Mouse (Mus musculus) spleen, postnatal 4 days (tissue): ENCODE measurements at regions not wholly inside any gene's neighbourhood (a gene's known extent, or its start where the extent isn't known, plus 50 kb on each side); places are given as distances from the start of the nearest gene placed in this dataset.

Experiments
- DNase-seq, 2 experiments: peaks; one replicate each; pipeline ENCODE4 v3.0.0; 2022; ENCODE audit warnings: low spot score in 2 of 2

DNA sequence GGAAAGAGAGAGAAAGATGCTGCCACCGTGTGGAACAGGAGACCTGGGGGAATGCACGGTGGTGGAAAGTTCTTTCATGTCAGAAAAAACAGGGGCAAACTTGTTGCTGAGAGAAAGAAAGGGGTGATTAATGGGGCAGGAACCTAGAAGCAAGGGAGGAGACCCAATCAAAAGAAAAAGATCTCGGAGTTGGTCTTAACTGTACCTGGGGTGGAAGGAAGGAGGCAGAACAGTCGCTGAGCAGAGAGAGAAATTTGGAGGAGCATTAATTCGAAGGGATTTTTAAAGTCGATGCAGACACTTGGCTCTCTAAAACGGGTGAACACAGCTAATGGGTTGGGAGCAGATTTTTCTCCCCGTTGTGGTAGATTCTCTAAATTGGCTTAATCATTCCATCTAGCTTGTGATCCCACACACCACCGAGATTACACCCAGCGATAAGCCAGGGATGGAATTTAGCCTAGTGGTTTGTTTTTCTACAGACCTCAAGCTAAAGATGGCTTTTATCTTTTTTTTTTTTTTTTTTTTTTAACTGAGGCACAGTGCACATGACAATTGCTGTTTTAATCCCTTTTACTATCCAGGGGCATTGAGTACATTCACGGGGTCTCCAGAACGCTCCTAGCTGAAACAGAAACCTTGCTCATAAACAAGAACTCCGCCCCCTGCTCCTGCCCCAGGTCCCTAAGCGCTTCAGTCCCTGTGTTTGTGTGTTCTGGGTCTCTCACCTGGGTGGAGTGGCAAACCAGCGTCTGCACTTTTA is 73.1 kb upstream of the Cpm start:
- DNase-seq: no peak

DNA sequence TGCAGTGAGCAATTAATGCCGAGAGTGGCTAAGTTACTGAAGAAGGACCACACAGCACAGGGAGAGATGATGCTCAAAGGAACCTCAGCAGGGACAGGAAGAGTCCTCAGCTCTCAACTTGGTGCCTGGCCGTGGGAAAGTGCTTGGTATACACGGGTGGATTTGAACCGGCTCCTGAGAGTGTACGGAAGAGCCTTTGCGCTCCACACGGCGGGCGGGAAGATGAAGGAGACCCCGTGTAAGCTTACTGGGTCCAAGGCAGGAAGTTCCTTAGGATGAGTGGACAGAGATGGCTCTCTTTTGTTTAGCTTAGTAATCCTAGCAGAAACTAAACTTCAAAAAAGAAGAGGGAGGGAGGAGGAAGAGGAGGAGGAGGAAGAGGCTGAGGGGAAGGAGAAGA is 73.8 kb upstream of the Cpm start:
- DNase-seq: no peak

DNA sequence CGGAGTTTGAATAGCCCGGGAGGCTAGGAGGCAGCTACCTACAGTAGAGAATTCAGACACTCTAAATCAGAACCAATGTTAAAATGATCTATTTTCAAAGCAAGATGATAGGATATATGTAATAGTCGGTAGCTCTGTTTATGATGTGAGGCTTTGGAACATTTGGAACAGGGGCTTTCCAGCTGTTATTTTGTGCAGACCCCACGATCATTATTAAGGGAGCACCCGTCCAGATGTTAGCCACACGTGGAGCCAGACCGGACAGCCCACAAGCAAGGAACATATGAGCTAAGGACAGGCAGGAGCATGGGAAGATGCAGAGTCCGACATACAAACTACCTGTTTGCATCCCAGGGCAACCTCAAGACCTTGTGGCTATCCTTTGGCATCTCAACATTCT is 74.3 kb upstream of the Cpm start:
- DNase-seq: no peak

DNA sequence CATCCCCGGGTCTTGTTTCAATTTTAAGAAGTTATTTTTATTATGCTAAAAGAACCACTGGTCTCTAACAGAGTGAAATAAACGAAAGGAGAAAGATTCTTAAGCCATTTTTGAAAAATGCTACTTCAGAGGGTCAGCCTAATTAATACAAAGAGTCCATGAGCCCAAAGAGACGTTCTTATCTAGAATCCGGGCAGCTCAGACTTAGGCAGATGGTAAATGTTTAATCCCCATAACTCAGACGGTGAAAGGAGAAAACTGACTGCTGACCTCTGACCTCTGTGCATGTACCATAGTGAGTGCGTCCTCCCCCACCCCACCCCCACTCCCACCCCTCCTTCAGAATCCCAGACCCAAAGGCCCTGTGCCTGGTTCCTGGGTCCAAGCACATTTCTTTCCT is 74.8 kb upstream of the Cpm start:
- DNase-seq: no peak

DNA sequence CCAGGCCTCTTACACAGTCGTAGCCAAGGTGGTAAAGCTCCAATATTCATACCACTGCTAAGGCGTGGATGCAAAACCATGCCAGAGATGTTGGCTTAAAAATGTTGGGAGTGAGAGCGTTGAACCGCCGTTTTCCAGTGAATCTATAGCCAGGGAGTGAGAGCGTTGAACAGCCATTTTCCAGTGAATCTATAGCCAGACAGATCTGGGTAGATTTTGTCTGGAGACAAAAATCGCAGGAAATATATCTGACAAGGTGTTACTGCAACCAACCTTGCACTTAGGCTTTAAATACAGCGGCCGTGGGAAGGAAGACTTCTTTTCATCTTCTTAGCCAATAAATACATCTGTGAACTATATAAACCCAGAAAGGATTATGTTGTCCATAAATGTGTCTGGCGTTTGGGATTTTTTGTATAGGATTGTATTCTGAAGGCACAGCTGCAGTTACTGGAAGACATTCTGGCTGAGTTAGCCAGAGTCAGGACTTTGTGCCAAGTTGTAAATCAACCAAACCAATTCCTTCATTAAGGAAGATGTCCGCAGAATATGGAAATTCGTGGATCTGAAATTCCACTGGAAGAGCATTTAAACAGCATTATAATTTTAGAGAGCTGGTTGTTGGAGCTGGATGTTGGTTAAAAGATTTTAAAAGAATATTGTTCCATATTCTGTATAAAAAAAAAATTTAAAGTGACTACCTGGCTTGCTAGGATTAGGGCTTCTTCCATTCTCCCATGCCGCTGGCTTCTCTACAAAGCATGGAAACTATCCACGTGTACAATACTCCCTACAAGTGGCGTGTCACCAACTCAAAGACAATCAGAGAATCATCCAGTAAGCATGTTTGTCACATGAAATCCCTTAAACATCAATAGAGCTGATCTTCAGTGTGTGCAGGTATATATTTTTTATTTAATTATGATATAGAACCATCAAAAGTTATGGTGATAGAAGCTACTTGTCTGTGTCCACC is 75.8 kb upstream of the Cpm start:
- no peak for DNase-seq

DNA sequence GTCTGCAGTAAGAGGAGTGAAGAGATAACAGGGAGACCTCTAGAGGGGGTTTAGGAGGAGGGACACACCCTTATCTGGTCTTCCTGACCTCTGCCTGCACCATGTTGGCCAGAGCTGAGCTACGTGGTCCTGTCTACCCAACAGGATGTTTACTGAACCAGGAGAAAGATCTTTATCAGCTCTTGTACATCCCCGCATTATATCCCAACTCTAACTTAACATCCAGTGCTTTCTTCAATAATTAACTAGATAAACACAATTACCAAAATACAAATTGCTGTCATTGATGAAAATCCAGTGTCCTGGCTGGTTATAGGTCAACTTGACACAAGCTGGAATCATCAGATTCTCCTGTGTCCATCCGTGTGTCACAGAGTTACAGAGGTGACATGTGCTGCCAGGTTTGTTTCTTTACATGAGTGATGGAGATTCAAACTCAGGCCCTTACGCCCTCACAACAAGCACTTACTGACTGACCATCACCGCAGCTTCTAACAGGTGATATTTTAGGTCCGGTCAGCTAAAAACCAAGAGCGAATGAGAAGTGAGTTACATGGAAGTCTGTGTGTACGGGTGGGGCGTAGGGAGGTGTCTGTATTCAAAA is 77.1 kb upstream of the Cpm start:
- DNase-seq: no peak

DNA sequence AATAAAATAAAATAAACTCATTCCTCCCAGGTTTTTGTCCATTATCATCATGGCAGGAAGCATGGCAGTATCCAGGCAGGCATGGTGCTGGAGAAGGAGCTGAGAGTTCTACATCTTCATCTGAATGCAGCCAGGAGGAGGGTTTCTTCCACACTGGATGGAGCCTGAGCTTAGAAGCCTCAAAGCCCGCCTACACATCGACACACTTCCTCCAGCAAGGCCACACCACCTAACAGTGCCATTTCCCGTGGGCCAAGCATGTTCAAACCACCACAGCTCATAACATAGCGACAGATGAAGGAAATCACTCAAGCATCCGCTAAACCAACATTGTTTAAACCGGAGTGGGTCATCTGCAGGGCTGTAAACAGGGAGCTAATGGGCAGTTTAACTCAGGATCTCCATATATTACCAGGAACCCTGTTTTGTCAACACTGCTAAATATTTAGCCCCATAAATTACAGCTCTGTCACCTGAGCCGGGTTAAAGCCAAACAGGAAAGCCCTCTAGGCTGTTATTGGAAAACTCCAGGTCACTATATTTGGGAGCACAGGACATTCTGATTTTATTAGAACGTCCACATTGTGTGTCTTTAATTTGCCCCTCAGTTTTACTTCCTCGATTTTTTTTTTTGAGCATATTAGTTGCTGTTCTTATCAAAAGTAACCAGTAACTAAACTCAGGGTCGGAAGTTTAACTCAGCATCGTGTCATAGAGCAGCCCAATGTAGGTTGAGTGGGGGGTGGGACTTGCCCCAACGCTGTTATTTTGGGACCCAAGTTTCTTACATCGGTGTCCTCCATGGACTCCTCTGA is 77.9 kb upstream of the Cpm start:
- DNase-seq: no peak

DNA sequence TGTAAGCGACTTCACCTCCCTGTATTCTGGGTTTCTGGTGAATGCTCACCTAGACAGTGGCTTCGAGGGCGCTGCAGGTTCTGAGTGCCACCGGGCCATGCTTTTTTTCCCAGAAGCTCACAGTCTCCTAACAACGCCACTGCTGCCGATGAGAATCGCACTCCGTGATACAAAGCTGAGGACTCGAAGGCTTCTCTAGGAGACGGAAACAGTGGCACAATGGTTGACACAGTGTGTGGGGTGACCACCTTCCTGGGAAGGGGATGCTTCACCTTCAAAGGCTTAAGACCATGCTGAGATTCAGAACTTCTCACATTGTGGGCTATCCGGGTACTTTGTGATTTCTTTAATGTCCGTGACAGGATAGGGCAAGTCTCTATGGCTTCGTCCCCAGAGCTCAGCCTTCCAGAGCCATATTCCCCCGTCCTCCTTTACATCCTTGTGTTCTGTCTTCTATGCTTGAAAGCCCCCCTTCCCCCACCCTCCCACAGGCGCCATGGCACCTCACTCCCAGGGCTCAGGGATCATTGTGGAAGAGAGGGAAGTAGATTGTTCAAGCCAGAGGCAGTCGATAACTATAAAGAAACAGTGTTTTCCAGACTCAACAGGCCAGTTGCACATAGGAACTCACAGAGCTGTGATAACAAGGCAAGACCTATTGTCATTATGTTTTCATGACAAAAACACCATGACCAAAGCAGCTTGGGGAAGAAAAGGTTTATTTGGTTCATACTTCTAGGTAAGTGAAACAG is 79.3 kb upstream of the Cpm start:
- DNase-seq: no peak

DNA sequence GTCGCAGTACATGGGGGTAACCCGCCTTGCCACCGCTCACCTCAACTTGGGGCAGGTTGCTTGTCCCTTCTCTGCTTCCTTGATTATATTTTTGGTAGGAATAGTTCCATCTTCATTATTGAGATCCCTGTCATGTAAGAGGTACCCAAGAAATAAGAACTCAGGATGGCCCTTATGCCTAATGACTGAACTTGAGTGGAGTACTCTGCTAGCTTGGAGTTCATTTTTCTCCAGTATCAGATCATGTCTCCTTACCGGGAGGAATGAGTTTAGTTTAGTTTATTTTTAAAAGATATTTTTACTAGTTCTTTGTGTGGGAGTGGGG is 79.8 kb upstream of the Cpm start:
- DNase-seq: no peak

DNA sequence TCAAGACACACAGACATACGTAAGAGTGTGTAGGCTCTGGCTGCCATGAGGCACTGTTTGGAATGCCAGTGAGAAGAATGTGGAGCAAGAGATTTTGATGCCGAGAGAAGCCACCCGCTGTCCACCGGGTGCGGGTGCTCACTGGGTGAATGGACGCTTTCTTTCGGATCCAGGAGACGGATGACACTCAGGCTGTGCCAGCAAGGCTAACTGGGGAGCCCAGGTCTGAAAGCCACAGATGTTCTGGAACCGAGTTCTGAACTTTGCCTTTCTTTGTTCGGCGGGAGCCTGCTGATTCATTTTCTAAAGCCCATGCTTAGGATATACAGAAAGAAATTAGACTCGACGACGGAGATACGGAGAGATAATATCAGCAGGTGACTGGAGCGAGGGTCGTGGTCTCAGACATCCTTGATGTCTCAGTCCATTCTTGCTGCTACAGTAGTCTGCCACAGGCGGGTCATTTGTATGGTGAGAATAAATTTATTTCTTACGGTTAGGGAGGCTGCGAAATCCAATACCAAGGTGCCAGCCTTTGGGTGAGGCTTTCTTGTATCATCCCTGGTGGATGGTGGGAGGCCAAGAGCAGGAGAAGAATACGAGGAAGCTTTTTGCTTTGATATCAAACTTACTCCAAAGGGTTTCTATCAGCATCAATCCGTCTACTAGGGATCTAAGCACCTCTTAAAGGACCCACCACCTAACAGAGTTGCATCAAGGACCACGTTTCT is 80.4 kb upstream of the Cpm start:
- no peak for DNase-seq

DNA sequence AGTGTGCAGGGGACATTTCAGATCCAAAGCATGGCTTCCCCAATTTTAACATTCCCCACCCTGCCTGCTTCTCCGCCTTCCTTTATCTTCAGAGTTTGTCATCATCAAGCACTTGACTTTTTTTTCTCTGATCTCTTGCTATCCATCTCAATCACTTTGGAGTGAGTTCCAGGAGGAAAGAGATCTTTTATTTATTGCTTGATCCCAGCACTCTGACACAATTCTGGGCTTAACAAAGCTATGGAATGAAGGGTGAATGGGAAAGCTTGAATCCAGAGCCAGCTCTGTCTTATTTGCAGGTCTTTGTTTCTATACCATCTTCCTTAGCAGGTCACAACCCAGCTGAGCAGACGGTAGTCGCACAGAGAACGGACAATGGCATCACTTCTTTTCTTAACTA is 81.0 kb upstream of the Cpm start:
- no peak for DNase-seq

DNA sequence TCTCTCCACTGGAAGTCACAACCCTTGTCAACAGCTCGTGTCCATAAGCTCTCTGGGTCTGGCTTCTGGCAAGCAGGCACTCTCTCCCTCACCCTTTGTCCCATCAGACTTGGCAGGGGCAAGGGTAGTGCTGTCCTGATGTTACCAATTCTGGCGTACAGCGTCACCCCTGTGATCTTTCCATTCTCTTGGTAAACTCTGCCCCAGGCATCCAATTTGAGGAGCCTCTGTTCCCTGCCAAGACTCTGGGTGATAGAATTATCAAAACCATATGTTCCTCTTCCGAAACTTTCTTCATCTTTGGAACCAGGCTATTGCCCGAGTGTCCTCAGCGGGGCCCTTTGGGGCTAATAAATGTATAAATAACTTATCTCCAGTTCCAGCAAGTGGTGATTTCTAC is 82.0 kb upstream of the Cpm start:
- no peak for DNase-seq

DNA sequence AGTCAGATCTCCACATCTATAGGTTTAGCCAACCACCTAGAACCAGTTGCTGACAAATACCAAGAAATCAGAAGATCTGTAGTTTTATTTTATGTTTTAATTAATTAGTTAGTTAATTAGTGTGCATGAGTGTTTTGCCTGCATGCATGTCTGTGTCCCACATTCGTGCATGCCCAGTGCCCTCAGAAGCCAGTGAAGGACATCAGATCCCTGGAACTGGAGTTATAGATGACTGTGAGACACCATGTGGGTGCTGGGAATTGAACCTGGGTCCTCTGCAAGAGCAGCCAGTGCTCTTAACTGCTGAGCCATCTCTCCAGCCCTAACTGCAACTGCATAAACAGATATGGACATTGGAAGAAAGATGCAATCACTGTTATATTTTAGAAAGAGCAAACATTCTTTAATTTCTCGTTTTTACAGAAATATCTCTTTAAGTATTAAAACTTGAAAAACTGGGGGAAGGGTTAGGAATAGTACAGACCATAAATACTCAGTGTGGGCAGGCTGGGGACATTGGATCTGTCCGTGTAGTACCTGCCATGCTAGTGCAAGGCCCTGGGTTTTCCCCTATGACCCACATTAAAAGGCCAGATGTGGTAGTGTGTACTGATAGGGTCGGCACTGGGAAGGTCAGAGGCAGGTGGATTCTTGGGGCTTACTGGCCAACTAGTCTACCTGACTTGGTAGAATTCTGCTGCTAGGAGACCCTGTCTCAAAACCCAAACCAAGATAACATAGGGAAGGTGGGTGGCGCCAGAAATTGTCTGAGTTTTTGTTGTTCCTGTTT is 83.3 kb upstream of the Cpm start:
- DNase-seq: no peak

DNA sequence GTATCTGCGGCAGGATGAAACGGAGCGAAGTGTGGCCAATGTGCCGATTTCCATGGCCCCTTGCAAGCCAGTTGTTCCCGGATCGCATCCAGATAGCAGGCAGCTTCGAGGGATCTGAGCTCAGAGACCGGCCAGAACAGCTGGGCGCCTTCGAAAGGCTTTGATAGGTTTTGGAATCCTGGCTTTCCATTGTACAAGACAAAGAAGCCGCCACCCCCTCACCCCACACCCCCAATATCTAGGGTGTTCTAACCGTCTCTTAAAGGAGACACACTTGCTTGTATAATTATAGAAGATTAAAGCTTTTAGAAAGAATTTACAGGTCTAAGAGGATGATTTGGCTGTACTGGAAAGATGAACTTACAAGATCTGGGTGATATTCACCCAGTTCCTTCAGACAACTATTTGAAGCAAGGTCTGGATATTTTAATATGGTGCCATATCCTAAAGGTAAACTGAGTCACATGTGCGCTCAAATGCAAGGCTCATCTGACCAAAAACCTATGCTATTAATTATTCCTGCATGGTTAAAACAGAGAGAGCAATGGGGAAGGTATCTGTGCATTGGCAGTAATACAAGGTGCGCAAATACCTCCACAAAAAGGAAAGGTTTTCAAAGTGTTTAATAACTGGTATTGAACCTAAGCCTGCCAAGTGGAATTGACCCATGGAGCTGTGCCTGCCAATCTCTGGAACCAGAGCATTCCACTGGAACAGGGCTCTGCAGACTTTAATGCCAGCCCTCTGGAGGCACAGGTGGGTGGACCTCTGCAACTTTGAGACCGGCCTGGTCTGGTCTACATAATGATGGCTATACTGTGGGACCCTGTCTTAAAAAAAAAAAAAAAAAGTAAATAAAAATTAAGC is 84.4 kb upstream of the Cpm start:
- no peak for DNase-seq

DNA sequence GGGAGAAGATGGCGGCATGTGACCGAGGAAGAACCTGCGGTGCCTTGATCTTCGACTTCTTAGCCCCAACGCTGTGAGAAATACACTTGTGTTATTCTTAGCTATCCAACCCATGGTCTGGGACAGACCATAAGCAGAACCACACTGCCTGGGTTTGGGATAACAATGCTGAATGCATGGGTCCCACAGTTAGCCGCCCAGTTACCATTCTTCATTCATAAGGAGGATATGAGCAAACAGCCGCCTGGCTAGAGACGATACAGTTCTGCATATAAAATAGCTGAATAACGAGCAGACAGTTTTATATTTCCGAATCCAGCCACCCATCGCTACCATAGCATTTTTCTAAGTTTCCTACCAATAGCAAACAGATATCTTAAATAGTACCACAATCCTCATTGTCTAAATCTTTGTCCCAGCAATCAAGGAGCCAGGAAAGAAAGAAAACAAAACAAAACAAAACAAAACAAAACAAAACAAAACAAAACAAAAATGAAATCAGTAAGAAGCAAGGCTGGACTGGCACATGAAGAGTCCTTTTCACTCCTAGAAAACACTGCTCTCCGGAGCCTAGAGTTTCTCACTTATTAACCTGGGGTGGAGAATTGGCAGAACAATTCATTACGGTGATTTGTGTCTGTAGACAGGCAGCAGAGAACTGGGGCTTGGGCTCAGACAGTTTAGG is 85.2 kb upstream of the Cpm start:
- DNase-seq: no peak

DNA sequence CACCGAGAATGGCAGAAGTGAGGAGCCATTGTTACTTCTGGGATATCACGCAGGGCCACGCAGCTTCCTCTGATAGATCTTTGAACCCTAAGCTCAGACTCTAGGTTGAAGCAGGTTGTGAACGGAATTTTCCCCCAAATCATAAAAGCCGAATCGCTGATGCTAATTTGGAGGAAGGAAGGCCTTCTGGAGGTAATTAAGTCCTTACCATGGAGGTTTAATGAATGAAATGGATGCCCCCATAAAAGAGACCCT is 85.7 kb upstream of the Cpm start:
- DNase-seq: no peak

DNA sequence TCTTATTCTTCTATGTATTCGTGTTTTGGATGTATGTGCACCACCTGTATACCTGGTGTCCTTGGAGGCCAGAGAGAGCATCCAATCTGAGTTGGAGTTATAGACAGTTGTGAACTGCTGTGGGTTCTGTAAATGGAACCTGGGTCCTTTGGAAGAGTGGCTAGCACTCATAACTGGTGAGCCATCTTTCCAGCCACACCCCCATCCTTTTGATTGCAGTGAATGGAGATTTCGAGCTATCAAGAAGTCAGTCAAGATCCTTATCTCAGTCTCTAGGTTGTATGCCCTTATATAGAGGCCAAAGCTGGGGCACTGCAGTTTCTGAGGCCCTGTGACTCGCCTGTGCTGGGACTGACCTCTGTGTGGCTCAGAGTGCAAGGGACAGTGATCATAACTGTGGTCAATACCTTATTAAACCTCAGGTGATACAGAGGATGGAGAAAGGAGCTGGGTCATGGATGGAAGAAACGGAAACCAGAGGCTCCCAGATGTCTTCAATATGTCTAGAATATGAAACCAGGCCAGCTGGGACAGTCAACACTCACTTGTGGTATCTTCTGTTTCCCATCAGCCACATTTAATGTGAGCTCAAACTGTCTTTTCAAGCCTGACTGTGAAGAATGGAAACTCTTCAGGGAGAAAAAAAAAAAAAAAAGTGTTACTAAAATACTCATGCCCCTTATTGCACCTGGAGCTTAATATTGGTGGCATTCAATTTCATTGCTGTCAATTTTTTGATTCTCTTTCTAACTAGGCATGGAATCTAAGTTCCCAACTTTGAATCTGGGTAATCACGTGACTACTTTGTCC is 86.2 kb upstream of the Cpm start:
- DNase-seq: no peak

DNA sequence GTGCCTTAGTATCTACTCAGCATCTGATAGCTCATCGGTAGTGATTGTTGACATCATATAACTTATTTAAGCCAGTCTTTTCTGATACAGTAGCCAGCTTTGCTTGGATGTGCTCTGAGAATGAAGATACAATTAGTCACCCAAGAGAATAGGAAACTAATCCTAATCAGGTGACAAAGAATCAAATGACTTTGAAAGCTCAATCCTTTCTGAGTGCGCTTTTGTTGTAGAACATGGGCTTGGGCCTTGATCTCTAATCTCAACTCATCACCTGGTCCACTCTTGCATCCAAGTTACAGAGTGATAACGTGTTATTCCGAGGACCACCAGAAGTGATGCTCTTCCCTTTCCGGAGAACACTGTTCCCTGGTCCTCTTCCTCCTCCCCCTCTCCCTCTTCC is 86.9 kb upstream of the Cpm start:
- DNase-seq: no peak
